Mouse (Mus musculus) adipocyte (in vitro differentiated cells): ENCODE data around the gene Alox12.

Experiments used
- DNase-seq: peaks from one replicate; pipeline ENCODE4 v3.0.0-alpha.2; 2016; ENCODE audit warnings: low spot score

Alox12 gene

DNA sequence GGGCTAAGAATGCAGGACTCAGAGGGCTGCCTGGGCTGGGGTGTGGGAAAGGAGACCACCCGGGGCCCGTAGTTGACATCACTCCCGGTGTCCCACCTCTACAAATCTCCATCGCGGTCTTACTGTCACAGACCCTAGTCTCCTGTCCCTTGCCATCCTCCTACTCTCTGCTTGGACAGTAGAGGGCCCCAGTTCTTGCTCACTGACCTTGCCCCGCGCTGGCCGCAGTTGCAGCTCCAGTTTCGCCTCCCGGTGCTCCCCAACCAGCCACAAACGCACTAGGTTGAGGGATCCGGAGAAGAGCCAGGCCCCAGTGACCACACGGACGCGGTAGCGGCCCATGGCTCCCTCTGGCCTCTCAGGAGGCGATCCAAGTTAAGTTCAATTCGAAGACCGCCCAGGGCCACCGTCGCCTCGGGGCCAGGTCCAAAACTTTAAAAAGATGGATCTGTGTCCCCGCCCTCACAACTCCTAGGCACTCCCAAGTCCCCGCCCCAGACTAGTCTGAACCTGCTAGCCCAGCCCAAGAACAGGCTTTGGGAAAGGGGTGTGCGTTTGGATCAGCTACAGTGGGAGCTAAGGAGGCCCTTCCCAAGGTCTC lies at the start of gene Alox12:
Alox12 (minus strand) TSS at position 423 of the 601 bp plus-strand sequence.
- no peak for DNase-seq

- no peak for DNase-seq
These were observed 47.1 kb upstream of the Alox12 start for GRCm38 (mm10) chr11:70302293-70302692.

GRCm38 (mm10) chr11:70297836-70298454 lies 42.8 kb upstream of the Alox12 start:
- no peak for DNase-seq

DNA sequence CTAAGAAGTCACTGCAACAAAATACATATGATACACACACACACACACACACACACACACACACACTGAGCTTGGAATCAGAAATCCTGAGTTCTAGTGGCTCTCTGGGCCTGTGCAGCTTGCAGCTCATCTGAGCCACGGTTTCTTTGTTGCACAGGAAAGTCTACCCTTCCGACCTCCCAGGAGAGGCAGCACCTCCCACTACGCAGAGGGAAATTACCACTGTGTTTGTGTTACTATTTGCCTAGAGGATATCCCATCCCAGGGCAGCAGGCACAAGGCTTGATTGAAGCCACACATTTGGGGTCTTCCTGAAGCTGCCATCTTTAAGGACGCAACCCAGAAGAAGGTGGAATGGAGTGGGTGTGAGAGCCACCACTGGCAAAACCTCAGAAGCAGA lies 42.3 kb upstream of the Alox12 start:
- no peak for DNase-seq

DNA sequence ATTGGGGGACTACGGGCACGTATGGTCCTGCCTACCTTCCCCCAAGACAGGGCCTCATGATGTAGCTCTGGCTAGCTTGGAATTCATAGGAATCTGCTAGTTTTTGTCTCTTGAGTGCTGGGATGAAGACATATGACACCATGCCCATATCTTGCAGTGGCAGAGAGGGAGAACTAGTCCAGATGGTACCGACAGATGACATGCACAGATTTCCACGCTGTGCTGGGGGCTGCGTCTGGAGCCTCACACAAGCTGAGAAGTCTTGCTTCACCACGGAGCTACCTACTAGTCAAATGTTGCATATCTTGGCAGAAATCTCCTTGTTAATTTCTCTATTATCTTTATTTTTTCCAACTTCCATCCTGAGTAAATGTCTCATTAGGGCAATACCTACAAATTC lies 38.7 kb upstream of the Alox12 start:
- DNase-seq: no peak

- DNase-seq: no peak
These were observed 36.1 kb upstream of the Alox12 start for GRCm38 (mm10) chr11:70291235-70291634.

DNA sequence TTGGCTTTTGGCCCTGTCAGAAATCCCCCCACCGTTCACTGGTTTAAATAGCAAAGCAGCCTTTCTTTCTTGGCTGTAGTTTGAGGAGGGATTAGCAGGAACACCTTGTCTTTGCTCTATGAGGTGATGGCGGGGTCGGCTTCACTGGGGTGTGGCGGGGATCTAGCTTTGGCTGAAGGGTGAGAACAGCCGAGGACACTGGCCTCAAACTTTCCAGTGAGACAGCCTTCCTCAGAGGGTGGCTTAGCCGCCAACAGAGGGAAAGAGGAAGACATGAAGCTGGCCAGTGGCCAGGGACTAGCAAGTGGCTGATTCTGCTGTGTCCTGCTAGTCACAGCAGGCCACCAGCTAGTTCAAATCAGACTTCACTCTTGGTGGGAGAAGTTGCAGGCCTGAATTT lies 34.1 kb upstream of the Alox12 start:
- peak; percentile 50 for DNase-seq

DNA sequence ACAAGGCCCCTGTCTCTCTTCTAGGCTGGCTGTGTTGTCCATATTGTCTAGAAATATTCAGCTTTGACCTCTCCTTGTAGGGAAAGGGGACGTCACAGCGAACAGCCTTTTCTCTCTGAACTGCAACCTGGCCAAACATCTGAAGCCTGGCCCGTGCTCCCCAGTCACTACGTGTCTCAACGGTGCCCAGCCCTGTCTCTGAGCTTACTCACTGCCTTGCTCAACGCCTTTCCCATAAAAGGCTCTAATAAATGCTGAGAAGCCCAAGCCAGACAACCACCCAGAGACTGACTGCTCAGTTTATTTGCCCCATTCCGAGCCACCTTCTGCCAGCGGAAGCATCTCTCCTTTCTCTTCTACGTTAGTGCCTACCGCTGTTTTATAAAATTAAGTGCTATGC lies 32.9 kb upstream of the Alox12 start:
- no peak for DNase-seq

DNA sequence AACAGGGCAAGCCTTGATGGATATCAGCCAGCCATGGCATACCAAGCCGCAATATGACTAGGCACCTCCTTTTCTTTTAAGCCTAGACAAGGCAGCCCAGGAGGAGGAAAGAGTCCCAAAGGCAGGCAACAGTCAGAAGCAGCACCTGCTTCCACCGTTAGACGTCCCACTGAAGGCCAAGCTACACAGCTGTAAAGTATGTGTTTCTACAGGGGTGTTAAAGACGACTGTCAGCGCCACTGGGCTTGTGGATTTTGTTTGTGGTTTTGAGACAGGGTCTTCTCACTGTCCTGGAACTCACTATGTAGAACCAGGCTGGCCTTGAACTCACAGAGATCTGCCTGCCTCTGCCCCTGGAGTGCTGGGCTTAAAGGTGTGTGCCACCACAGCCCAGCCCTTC lies 30.5 kb upstream of the Alox12 start:
- DNase-seq: no peak

DNA sequence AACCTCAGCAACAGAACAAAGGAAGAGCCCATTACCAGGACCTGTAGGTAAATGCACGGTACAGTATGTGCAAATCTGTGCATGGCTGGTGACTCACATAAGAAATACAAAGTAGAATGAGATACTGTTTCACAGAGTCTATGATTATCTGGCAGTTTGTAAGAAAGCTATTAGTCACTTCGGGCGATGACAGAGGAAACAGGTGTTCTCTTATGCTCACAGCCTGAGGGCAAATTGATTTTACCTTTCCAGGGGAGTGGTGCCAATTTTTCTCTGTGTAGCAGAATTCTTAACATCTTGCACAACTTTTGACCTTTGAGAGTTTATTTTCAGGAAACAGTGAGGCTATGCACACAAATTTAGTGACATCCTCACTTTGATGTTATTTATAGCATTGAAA lies 29.6 kb upstream of the Alox12 start:
- DNase-seq: no peak

GRCm38 (mm10) chr11:70283666-70284065 lies 28.5 kb upstream of the Alox12 start:
- DNase-seq: no peak

GRCm38 (mm10) chr11:70280441-70280840 lies 25.3 kb upstream of the Alox12 start:
- DNase-seq: no peak

DNA sequence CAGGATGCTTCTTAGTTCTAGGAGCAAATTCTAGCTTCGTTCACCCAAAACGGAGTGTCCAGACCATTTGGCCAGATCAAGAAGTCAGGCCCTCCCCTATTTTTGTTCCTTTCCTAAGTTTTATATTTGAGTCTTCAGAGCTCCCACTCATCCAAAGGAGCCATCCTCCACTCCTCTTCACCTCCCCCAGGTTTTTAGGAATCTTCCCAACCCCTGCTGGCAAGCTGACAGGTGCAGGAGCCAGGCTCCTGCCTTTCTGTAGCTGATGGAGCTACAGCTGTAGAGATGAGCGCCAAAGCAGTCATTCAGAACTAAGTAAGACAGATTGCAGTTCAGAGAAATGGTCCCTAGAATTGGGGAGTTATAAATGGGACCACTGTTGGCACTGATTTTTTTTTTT lies 23.8 kb upstream of the Alox12 start:
- DNase-seq: no peak

- no peak for DNase-seq
These were observed 16.5 kb upstream of the Alox12 start for GRCm38 (mm10) chr11:70271641-70272040.

DNA sequence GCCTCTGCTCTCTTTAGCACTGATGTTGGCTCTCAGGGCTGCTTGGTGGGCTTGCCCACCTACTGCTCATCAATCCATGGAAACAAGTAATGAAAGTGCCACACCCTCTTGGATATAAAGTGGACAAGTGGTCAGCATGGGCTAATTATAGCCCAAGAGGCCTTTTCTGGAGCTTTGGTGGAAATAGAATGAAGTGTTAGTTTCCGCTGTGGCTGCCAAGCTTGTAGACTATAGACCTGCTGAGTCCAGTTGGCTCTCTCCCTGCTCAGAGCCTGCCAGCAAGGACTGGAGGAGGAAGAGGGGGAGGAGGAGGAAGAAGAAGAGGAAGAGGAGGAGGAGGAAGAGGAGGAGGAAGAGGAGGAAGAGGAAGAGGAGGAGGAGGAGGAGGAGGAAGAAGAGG lies 11.3 kb upstream of the Alox12 start:
- DNase-seq: peak; percentile 39

DNA sequence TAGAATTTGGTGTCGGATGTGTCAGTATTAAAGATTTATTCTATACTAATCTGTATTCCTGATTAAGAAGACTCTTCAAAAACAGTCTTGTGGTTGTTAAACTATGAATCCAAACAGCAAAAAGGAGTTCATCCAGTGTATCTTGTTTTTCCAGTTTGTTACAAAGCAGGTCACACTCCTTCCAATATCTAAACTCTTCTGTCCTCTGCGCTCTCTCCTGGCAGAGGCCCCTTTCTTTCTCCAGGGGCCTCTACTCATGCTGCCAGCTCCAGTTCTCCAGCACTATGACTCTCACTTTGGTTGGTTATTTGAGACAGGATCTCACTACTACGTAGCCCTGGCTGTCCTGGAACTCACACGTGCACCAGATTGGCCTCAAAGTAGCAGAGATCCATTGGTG lies 10.7 kb upstream of the Alox12 start:
- DNase-seq: no peak

GRCm38 (mm10) chr11:70265252-70265651 lies 10.1 kb upstream of the Alox12 start:
- no peak for DNase-seq

GRCm38 (mm10) chr11:70259035-70259434 lies 3.9 kb upstream of the Alox12 start:
- no peak for DNase-seq

DNA sequence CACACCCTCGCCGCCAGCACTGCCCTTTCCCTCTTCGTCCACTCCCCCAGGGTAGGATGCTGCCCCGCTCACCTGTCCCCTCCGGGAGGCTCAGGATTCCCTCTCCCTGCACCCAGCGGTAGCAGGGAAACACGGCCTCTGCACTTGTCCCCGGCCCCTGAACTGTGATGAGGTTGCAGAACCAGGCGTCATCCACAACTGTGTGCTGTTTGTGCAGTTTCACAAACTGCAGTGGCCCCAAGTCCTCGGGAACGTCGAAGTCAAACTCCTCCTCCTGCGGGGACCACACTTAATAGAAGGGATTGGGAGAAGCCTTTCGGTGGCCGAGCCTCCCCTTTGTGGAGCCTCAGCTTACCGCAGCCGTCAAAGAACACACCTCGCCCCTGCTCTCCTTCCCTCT lies 816 bp downstream of the Alox12 start:
- DNase-seq: no peak

GRCm38 (mm10) chr11:70251853-70252252 lies 3.3 kb downstream of the Alox12 start:
- no peak for DNase-seq

DNA sequence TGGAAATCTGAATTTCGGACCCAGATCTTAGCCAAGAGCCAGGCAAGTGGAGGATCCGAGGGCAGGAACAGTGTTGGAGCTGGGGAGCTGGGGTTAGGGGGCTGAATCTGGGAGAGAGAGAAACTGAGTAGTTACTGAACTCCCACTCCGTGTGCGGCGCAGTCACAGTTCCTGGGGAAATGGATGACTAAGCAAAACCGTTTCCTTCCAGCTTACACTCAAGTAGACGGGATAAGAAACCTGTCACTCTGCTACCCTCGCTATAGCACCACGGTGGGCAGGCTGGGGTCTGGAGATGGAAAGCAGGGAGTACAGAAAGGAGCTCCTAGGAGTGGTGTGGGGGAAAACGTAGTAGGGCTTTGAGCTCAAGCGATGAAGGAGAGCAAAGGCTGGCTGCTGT lies 5.0 kb downstream of the Alox12 start:
- DNase-seq: no peak

DNA sequence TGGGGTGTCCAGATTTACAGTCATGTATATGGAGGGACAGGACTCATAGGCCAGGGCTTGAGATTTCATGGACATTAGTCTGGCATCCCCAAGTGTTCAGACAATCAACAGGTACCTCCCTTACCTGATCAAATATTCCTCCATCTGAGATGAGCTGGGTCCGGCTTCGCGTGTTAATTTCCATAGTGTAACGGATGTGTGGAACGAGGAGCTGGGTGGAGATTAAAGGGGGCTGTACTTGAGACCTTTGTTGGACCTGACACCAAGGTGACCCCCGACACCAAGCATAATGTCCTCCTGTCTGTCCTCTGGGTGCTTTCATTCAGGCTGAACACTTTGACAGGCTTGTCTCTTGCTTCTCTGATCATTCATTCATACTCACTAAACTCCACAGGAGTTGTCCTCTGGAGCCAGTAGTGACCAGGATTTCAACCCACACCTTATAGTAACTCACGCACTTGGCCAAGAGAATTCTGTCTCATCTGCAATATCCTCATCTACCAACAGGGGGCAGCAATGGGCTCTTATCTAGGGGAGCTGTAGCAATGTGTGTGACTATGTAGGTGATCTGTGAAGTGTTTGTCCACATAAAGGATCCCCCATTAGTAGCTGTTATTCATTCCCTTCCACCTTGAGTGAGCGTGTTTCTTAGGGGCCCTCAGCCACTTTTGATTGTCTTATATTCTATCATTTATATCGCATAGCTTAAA lies 7.9 kb downstream of the Alox12 start:
- DNase-seq: peak; percentile 80

- DNase-seq: no peak
These were observed 12.6 kb downstream of the Alox12 start for GRCm38 (mm10) chr11:70242591-70242990.
